Mouse (Mus musculus): ENCODE measurements around the gene Smarce1. TPM values are rescaled to one million over a fixed set of nuclear protein-coding genes. Genes with fewer than 3 reads are reported as not detected.

Smarce1 gene
- polyA plus RNA-seq, 1 experiment from 2014 or later: 322 TPM

DNA sequence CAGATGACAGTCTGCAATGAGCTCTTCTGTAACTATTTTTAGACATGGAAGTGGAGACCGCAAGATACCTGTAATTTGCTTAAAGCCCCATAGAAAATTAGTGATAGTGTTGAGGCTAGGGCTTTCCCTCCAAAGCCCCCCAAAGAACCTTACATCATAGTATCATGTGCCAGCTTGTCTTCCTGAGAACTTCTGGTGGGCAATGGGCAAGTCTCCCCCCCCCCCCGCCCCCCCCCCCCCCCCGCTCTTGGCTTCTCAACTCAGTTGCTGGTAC lies 53.0 kb downstream of the Smarce1 start:
- Histone ChIP-seq H3K9ac (no peak overlapping the region), H3K9me3 (no peaks in the 10 kb centered on the region), H3K4me1 (no peaks in the 10 kb centered on the region), H3K27ac (no peak overlapping the region), H3K36me3 (replicated peaks) (no peaks in the 10 kb centered on the region), H3K4me2 (no peak overlapping the region), H3K4me3 (no peak overlapping the region), H3K27me3 (replicated peaks) (no peaks in the 10 kb centered on the region)
- 65% methylated on average over 2 of the region's 3 CpGs for WGBS
- no peak for ATAC-seq (replicated peaks)

DNA sequence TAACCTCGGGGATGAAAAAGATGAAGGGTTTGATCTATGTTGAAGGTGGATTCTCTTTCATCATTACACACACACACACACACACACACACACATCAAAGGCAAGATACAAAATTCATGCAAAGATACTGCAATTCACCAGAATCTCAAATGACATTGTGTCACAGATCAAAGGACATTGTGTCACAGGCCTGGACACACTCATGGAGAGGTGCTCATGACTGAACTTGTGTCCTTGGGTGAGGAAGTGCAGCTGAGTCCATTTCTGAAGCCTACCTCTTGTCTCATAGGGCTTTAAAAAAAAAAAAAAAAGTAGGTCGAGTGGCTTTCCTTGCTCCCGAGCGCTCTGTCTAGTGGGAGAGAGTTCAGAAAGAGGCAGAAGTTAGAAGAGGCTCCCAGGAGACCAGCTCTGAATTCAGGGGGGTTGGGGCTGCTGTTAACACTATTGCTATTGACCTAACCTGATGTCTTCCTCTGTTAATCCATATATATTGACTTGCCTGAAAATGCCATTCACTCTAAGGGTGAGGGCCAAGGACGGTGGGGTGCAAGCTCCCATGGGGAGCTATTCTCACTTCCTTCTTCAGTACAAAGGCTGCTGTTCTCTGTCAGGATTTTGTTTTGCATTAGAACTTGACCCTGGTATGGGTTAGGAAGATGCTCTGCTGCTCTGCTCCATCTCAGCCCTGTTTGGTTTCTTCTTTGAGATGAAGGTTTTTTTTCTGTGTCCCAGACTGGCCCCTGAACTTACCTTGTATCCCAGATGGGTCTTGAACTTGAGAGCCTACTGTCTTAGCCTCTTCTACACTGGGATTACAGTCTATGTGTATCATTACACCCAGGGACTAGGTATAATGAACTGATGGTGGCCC lies 53.5 kb downstream of the Smarce1 start:
- Histone ChIP-seq H3K4me1 (no peaks in the 10 kb centered on the region), H3K4me2 (no peak overlapping the region), H3K27me3 (replicated peaks) (no peaks in the 10 kb centered on the region), H3K9ac (no peak overlapping the region), H3K4me3 (no peak overlapping the region), H3K36me3 (replicated peaks) (no peaks in the 10 kb centered on the region), H3K27ac (no peak overlapping the region), H3K9me3 (no peaks in the 10 kb centered on the region)
- WGBS: 56% methylated on average over 5 of the region's 5 CpGs
- no peak for ATAC-seq (replicated peaks)

- Histone ChIP-seq H3K27ac (no peak overlapping the region), H3K4me1 (no peaks in the 10 kb centered on the region), H3K36me3 (replicated peaks) (no peaks in the 10 kb centered on the region), H3K9ac (no peak overlapping the region), H3K27me3 (replicated peaks) (no peaks in the 10 kb centered on the region), H3K4me2 (no peak overlapping the region), H3K4me3 (no peak overlapping the region), H3K9me3 (no peaks in the 10 kb centered on the region)
- 83% methylated on average over 4 of the region's 4 CpGs for WGBS
- no peak for ATAC-seq (replicated peaks)
Observed at GRCm38 (mm10) chr11:99172002-99172401, 58.8 kb downstream of the Smarce1 start.

GRCm38 (mm10) chr11:99171442-99171841 lies 59.4 kb downstream of the Smarce1 start:
- no peaks in the 10 kb centered on the region for H3K27me3 ChIP-seq (replicated peaks)
- H3K9me3 ChIP-seq: no peaks in the 10 kb centered on the region
- 72% methylated on average over 2 of the region's 2 CpGs for whole genome bisulfite sequencing
- no peaks in the 10 kb centered on the region for H3K36me3 ChIP-seq (replicated peaks)
- H3K9ac ChIP-seq: no peak overlapping the region
- H3K4me2 ChIP-seq: no peak overlapping the region
- H3K4me1 ChIP-seq: no peaks in the 10 kb centered on the region
- no peak overlapping the region for H3K27ac ChIP-seq
- ATAC-seq (replicated peaks): no peak
- H3K4me3 ChIP-seq: no peak overlapping the region

- no peaks in the 10 kb centered on the region for H3K4me1 ChIP-seq
- H3K4me2 ChIP-seq: no peak overlapping the region
- H3K36me3 ChIP-seq (replicated peaks): no peaks in the 10 kb centered on the region
- WGBS: 76% methylated on average over 12 of the region's 12 CpGs
- H3K27me3 ChIP-seq (replicated peaks): no peaks in the 10 kb centered on the region
- no peak for ATAC-seq (replicated peaks)
- H3K9me3 ChIP-seq: no peaks in the 10 kb centered on the region
- no peak overlapping the region for H3K27ac ChIP-seq
- H3K9ac ChIP-seq: no peak overlapping the region
- no peak overlapping the region for H3K4me3 ChIP-seq
Observed at GRCm38 (mm10) chr11:99170547-99171267, 60.1 kb downstream of the Smarce1 start.

DNA sequence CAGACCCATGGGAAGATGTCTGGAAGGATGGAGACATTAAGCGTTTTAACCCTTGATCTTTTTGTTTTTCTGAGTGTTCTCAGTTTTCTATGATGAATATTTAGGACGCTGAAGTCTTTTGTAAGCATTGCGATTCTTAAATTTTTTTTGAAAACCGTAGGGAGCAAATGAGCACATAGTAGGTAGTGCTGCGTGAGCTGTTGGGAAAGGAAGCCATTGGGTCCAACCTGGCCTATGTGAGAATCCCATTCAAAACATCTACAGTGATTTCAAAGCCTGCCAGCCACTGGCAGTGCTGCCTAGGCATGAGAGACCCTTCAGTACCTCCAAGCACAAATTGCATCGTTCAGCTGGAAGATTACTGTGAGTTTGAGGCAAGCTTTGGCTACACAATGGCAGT lies 60.8 kb downstream of the Smarce1 start:
- Histone ChIP-seq H3K4me3 (no peak overlapping the region), H3K27ac (no peak overlapping the region), H3K4me2 (no peak overlapping the region), H3K9ac (no peak overlapping the region), H3K27me3 (replicated peaks) (no peaks in the 10 kb centered on the region), H3K36me3 (replicated peaks) (no peaks in the 10 kb centered on the region), H3K4me1 (no peaks in the 10 kb centered on the region), H3K9me3 (no peaks in the 10 kb centered on the region)
- no peak for ATAC-seq (replicated peaks)
- 94% methylated on average over 6 of the region's 6 CpGs for WGBS

DNA sequence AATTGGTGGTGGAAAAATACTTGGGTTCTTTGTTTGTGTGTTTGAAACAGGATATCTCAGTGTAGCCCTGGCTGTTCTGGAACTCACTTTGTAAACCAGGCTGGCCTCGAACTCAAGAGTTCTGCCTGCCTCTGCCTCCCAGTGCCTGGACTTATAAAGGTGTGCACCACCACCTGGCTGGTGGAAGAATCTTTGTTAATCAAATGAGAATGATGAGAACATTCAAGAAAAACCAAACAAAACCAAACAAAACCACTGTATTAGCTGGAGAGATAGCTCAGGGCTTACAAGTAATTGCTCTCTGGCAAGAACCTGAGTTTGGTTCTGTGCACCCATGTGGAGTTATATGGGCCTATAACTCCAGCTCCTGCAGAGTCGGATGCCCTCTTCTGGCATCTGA lies 61.4 kb downstream of the Smarce1 start:
- H3K4me2 ChIP-seq: no peak overlapping the region
- no peak for ATAC-seq (replicated peaks)
- H3K36me3 ChIP-seq (replicated peaks): no peaks in the 10 kb centered on the region
- H3K4me3 ChIP-seq: no peak overlapping the region
- no peak overlapping the region for H3K27ac ChIP-seq
- H3K27me3 ChIP-seq (replicated peaks): no peaks in the 10 kb centered on the region
- no peak overlapping the region for H3K9ac ChIP-seq
- no peaks in the 10 kb centered on the region for H3K9me3 ChIP-seq
- 93% methylated on average over 2 of the region's 2 CpGs for WGBS
- H3K4me1 ChIP-seq: no peaks in the 10 kb centered on the region

GRCm38 (mm10) chr11:99168030-99168474 lies 62.8 kb downstream of the Smarce1 start:
- WGBS: 71% methylated on average over 12 of the region's 12 CpGs
- Histone ChIP-seq H3K27ac (no peak overlapping the region), H3K27me3 (replicated peaks) (no peaks in the 10 kb centered on the region), H3K36me3 (replicated peaks) (no peaks in the 10 kb centered on the region), H3K9me3 (no peaks in the 10 kb centered on the region), H3K4me1 (no peaks in the 10 kb centered on the region), H3K9ac (no peak overlapping the region), H3K4me3 (no peak overlapping the region), H3K4me2 (no peak overlapping the region)
- ATAC-seq (replicated peaks): no peak

GRCm38 (mm10) chr11:99167576-99167975 lies 63.2 kb downstream of the Smarce1 start:
- H3K36me3 ChIP-seq (replicated peaks): no peaks in the 10 kb centered on the region
- no peak overlapping the region for H3K9ac ChIP-seq
- no peaks in the 10 kb centered on the region for H3K9me3 ChIP-seq
- H3K4me2 ChIP-seq: no peak overlapping the region
- H3K27ac ChIP-seq: no peak overlapping the region
- ATAC-seq (replicated peaks): no peak
- H3K4me1 ChIP-seq: no peaks in the 10 kb centered on the region
- 92% methylated on average over 7 of the region's 7 CpGs for WGBS
- H3K4me3 ChIP-seq: no peak overlapping the region
- H3K27me3 ChIP-seq (replicated peaks): no peaks in the 10 kb centered on the region

DNA sequence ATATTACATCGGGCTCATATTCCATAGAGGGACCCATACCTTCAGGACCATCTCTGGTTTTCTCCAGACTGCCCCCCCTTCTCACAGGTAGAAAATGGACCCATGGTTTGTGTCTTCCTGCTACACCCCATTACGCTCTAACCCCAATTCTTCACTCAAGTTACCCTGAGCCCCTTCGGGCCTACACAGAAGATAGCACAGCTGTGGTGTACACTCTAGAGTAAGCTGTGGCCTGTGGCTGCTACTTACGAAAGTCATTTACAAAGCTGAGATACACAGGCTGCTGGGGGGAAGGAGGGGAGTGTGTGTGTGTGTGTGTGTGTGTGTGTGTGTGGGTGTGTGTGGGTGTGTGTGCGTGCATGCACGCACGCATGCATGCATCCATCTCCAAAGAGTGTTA lies 64.6 kb downstream of the Smarce1 start:
- Histone ChIP-seq H3K4me2 (no peak overlapping the region), H3K4me1 (no peaks in the 10 kb centered on the region), H3K9ac (no peak overlapping the region), H3K9me3 (no peaks in the 10 kb centered on the region), H3K4me3 (no peak overlapping the region), H3K27me3 (replicated peaks) (no peaks in the 10 kb centered on the region), H3K27ac (no peak overlapping the region), H3K36me3 (replicated peaks) (no peaks in the 10 kb centered on the region)
- WGBS: 96% methylated on average over 7 of the region's 7 CpGs
- ATAC-seq (replicated peaks): no peak

DNA sequence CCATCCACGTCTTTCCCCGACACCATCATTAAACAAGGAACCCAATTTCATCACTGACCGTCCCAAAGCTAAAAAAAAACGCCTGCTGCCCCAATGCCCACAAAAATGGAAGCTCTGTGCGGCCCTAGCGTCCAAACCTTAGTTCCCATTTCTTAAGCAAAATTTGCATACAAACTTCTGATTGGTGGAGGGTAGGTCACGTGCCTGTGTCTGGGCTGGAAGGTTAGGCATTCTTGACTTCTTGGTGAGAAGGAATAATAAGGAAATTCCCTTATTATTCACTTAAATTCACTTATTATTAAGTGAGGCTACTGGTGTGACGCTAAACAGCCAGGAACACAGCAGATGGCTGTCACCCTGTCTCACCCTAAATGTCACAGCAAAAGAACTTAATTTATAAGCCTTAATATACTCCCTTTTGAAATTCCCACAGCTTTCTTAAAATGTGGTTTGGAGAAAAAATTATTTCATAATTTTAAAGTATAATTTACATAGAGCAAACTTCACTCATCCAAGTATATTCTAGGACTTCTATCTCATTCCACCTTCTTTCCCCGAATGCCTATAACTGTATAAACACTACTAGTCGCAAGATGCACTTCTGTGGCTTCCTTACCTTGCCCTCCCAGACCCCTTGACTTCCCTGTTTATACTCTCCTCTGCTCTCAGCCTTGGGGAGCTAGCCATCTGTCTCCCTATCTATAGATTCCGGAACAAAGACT lies 65.6 kb downstream of the Smarce1 start:
- Histone ChIP-seq H3K27ac (no peak overlapping the region), H3K27me3 (replicated peaks) (no peaks in the 10 kb centered on the region), H3K36me3 (replicated peaks) (no peaks in the 10 kb centered on the region), H3K4me3 (no peak overlapping the region), H3K4me2 (no peak overlapping the region), H3K9me3 (no peaks in the 10 kb centered on the region), H3K9ac (no peak overlapping the region), H3K4me1 (no peaks in the 10 kb centered on the region)
- 69% methylated on average over 11 of the region's 11 CpGs for WGBS
- no peak for ATAC-seq (replicated peaks)

GRCm38 (mm10) chr11:99162972-99163686 lies 67.7 kb downstream of the Smarce1 start:
- no peak overlapping the region for H3K4me3 ChIP-seq
- H3K27ac ChIP-seq: no peak overlapping the region
- no peaks in the 10 kb centered on the region for H3K4me1 ChIP-seq
- WGBS: 76% methylated on average over 10 of the region's 10 CpGs
- no peaks in the 10 kb centered on the region for H3K27me3 ChIP-seq (replicated peaks)
- no peaks in the 10 kb centered on the region for H3K9me3 ChIP-seq
- no peaks in the 10 kb centered on the region for H3K36me3 ChIP-seq (replicated peaks)
- no peak overlapping the region for H3K9ac ChIP-seq
- H3K4me2 ChIP-seq: no peak overlapping the region
- no peak for ATAC-seq (replicated peaks)

All from midbrain, embryonic 15.5 days (tissue).